Mouse (Mus musculus): ENCODE measurements around the gene Tex19.1.

DNA sequence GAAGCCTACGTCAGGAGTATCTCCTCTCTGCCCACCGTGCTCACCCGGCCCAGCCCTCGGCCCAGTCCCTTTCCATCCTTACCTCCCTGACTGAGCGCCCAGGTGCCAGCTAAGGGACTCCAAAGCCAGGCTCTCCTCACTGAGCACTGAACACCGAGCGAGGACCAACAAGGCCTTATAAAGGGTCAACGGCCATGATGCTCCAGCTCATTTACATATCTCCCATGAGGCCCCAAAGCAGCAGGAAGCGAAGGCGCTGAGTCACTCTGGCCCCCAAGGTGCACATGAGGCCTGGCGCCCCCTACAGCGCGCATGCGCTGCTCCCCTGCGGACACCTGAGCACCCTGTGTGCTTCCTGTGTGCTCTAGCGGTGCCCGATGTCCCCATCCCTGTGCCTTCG, 27.8 kb upstream of the Tex19.1 start:
- TF ChIP-seq GATA1 (IDR thresholded peaks at IDR 0.05; ENCODE audit: low read length) = no peak
- TF ChIP-seq TAL1 (IDR thresholded peaks at IDR 0.05; ENCODE audit: low read length) = no peak

All from erythroblast, embryonic 14.5 days (primary cell).